Mouse (Mus musculus) retina, postnatal 1 day (tissue): ENCODE data around the gene Cltb.

ENCODE experiments used
- DNase-seq: peaks from one replicate; pipeline ENCODE4 v3.0.0-alpha.2; 2012

Cltb gene

GRCm38 (mm10) chr13:54593617-54594016, 17.5 kb downstream of the Cltb start:
- no peak for DNase-seq

- no peak for DNase-seq
Measured at GRCm38 (mm10) chr13:54591776-54592356, 19.3 kb downstream of the Cltb start.

GRCm38 (mm10) chr13:54589996-54590951, 20.9 kb downstream of the Cltb start, which contains the start of the genes Nop16 and Higd2a:
Nop16 (minus strand) TSS chr13:54590090.
Higd2a (plus strand) TSS chr13:54590207.
- peak; percentile 99 for DNase-seq

- no peak for DNase-seq
Measured at GRCm38 (mm10) chr13:54589414-54589995, 21.6 kb downstream of the Cltb start.

GRCm38 (mm10) chr13:54585831-54586230, 25.3 kb downstream of the Cltb start:
- no peak for DNase-seq

GRCm38 (mm10) chr13:54582860-54583259, 28.3 kb downstream of the Cltb start:
- DNase-seq, result no peak

- no peak for DNase-seq
Measured at GRCm38 (mm10) chr13:54582126-54582525, 29.0 kb downstream of the Cltb start.

- no peak for DNase-seq
Measured at GRCm38 (mm10) chr13:54581385-54581784, 29.8 kb downstream of the Cltb start.

GRCm38 (mm10) chr13:54577652-54578507, 33.3 kb downstream of the Cltb start:
- no peak for DNase-seq

- no peak for DNase-seq
Measured at GRCm38 (mm10) chr13:54575489-54575888, 35.7 kb downstream of the Cltb start.

GRCm38 (mm10) chr13:54574854-54575481, 36.2 kb downstream of the Cltb start, which contains the start of gene Arl10:
Arl10 (plus strand) TSS chr13:54575015.
- DNase-seq, result peak; percentile 89

- no peak for DNase-seq
Measured at GRCm38 (mm10) chr13:54572621-54573020, 38.5 kb downstream of the Cltb start.

GRCm38 (mm10) chr13:54571637-54572036, 39.5 kb downstream of the Cltb start:
- peak; percentile 39 for DNase-seq

- no peak for DNase-seq
Measured at GRCm38 (mm10) chr13:54570736-54571135, 40.4 kb downstream of the Cltb start.

- no peak for DNase-seq
Measured at GRCm38 (mm10) chr13:54569282-54569681, 41.9 kb downstream of the Cltb start.

GRCm38 (mm10) chr13:54568380-54568779, 42.8 kb downstream of the Cltb start:
- no peak for DNase-seq

GRCm38 (mm10) chr13:54565594-54566345, 45.4 kb downstream of the Cltb start:
- DNase-seq, result peak; percentile 70

GRCm38 (mm10) chr13:54565201-54565581, 46.0 kb downstream of the Cltb start, which contains the start of gene 4833439L19Rik:
4833439L19Rik (minus strand) TSS chr13:54565435.
- DNase-seq, result peak; percentile 96

- no peak for DNase-seq
Measured at GRCm38 (mm10) chr13:54564232-54565200, 46.6 kb downstream of the Cltb start.

- DNase-seq, result no peak
Measured at GRCm38 (mm10) chr13:54562562-54562961, 48.6 kb downstream of the Cltb start.
